Comparison of ENCODE assay signal across 13 mouse cellular contexts in the genomic region with DNA sequence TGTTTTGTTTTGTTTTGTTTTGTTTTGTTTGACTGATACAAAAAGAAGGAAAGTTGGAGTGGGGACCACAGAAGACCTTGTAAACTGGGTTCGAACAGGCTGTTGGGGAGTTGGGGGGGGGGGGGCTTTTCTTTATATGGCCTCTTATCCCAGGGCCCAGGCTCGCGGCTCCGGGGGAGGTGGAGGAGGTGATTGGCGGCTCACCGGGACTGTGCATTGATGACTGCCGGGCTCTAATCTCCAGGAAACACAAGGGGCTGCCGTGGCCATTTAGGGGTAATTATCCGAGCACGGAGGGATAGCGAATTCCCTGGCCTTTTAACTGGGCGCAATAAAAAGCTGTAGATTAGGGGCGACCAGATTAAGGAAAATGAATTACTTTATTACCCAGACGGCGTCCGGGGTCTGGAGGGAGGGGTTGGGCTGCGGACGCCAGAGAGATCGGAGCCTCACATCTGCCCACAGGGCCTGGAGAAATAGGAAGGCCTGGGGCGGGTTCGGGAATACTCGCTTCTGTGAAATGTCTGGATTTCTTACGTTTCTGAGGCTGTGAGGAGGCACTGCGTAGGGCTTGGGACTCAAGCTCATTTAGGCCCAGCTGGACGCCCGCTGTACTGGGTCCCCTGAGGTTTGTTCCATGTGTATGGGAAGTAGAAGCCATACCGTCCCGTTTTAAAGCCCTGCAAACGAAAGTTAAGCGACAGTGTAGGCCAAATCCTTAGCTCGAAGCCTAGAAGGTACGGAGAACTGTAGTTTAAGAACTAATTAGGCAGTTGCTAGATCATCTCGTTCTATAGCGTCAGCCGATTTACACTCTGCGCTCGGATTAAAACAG. TPM values are rescaled to one million over a fixed set of nuclear protein-coding genes. Genes with fewer than 3 reads are reported as not detected.
DNase-seq lines count a peak whose midpoint lies in the region; ATAC-seq and TF ChIP-seq lines count a peak whose summit lies in the region.
"Had no signal": no experiment of that assay in that cellular context is flagged by ENCODE, and none has a peak within 500 bp of the region (broad histone marks: within the 10 kb centered on the region; RNA-seq: fewer than 3 reads in every experiment).

No protein-coding gene starts in this region.

- no peaks in the 10 kb centered on the region for H3K36me3 ChIP-seq in heart, embryonic 13.5 days
- no peaks in the 10 kb centered on the region for H3K36me3 ChIP-seq in embryonic facial prominence, embryonic 14.5 days (ENCODE audit: control insufficient read depth, insufficient read depth, low read length)
- peaks cover 3% of the 10 kb centered on the region; the same call in 1 of the 2 replicates for H3K36me3 ChIP-seq in limb, embryonic 13.5 days

- peak overlapping the region; percentile 46 for H3K4me2 ChIP-seq in heart, embryonic 13.5 days
- peak overlapping the region; percentile 78 for H3K4me2 ChIP-seq in embryonic facial prominence, embryonic 14.5 days (ENCODE audit: low read depth, low read length)
- H3K4me2 ChIP-seq in limb, embryonic 13.5 days (replicated peaks): peak overlapping the region; percentile 83

- TF ChIP-seq POLR2A in brain, embryonic 14.5 days (IDR thresholded peaks at IDR 0.05; ENCODE audit: borderline replicate concordance, extremely low read depth, insufficient read depth, insufficient read length, poor library complexity, severe bottlenecking): no peak

- WGBS in heart, embryonic 13.5 days: 2% methylated on average over 37 of the region's 37 CpGs
- 3% methylated on average over 37 of the region's 37 CpGs for WGBS in embryonic facial prominence, embryonic 14.5 days
- WGBS in limb, embryonic 13.5 days: 2% methylated on average over 37 of the region's 37 CpGs

- H3K4me1 ChIP-seq in heart, embryonic 13.5 days: peaks cover 27% of the 10 kb centered on the region
- peaks cover 14% of the 10 kb centered on the region for H3K4me1 ChIP-seq in embryonic facial prominence, embryonic 14.5 days (ENCODE audit: control insufficient read depth, insufficient read depth, low read length)
- peaks cover 54% of the 10 kb centered on the region for H3K4me1 ChIP-seq in limb, embryonic 13.5 days

- intact Hi-C loops in heart, postnatal 25 days (cut with DNase I): loop anchor here (10.0 kb wide), 1 partner anchor 389 kb away; no protein-coding TSS in a partner anchor

- DNase-seq in heart, postnatal 25 days (ENCODE audit: low spot score): no peak
- peak; percentile 58 for DNase-seq in brain, embryonic 14.5 days (ENCODE audit: low read depth)
- no peak for DNase-seq in embryonic facial prominence, embryonic 14.5 days (ENCODE audit: low spot score)
- no peak for DNase-seq in cerebellum, adult 18-20 months
- no peak for DNase-seq in right cerebral cortex, postnatal 4 days
- no peak for DNase-seq in cerebellum, postnatal 4 days (ENCODE audit: low spot score in 2 of 2)
- DNase-seq: adrenal gland, postnatal 14 days; cerebellum, adult 9-11 months; kidney, postnatal 25 days; left cerebral cortex, postnatal 4 days; lung, postnatal 14 days had no signal

- H3K27ac ChIP-seq in heart, embryonic 13.5 days (replicated peaks): no peak overlapping the region
- peak overlapping the region; percentile 82 for H3K27ac ChIP-seq in embryonic facial prominence, embryonic 14.5 days (replicated peaks; ENCODE audit: low read depth, low read length)
- peak overlapping the region; percentile 79 for H3K27ac ChIP-seq in limb, embryonic 13.5 days

- H3K9me3 ChIP-seq in heart, embryonic 13.5 days: no peaks in the 10 kb centered on the region
- peaks cover 5% of the 10 kb centered on the region; the same call in 1 of the 2 replicates for H3K9me3 ChIP-seq in embryonic facial prominence, embryonic 14.5 days (ENCODE audit: control insufficient read depth, low read length)
- H3K9me3 ChIP-seq in limb, embryonic 13.5 days: peaks cover 3% of the 10 kb centered on the region; the same call in 1 of the 2 replicates

- H3K9ac ChIP-seq in heart, embryonic 13.5 days: no peak overlapping the region
- H3K9ac ChIP-seq in embryonic facial prominence, embryonic 14.5 days (ENCODE audit: low read depth, low read length): peak overlapping the region; percentile 92
- H3K9ac ChIP-seq in limb, embryonic 13.5 days: peak overlapping the region; percentile 92

- H3K4me3 ChIP-seq in heart, embryonic 13.5 days: 0 out of 2 replicates have a peak overlapping the region, but pooled peaks have one; percentile 1
- H3K4me3 ChIP-seq in embryonic facial prominence, embryonic 14.5 days (ENCODE audit: low read depth, low read length): peak overlapping the region; percentile 68
- H3K4me3 ChIP-seq in limb, embryonic 13.5 days: peak overlapping the region; percentile 70

- no peak for TF ChIP-seq CTCF in brain, embryonic 14.5 days (IDR thresholded peaks at IDR 0.05; ENCODE audit: borderline replicate concordance, extremely low read depth, insufficient read depth, insufficient read length)

- no peak for ATAC-seq in heart, embryonic 13.5 days (ENCODE audit: extremely low read depth, insufficient number of reproducible peaks, low FRiP score, low TSS enrichment)
- ATAC-seq in embryonic facial prominence, embryonic 14.5 days (ENCODE audit: low read depth): no peak
- ATAC-seq in limb, embryonic 13.5 days (ENCODE audit: low FRiP score, low read depth): no peak

- H3K27me3 ChIP-seq in heart, embryonic 13.5 days (replicated peaks): peaks cover 99% of the 10 kb centered on the region
- peaks cover 84% of the 10 kb centered on the region for H3K27me3 ChIP-seq in embryonic facial prominence, embryonic 14.5 days (replicated peaks; ENCODE audit: control insufficient read depth, insufficient read depth, low read length)
- H3K27me3 ChIP-seq in limb, embryonic 13.5 days: peaks cover 86% of the 10 kb centered on the region

RNA-seq across cellular contexts. Expression of a gene that starts 1.4 kb away (rescaled TPM):
- polyA plus RNA-seq in heart, embryonic 13.5 days (2015; fragmentation: Nextera tagmentation; extraction: Ambion mirVana): 8.6 and 10.3 TPM in 2 replicates
- 1 to 10 TPM; 4.0 to 5.1 TPM for total RNA-seq in heart, postnatal 25 days (2021)
- polyA plus RNA-seq in brain, embryonic 14.5 days (2012; rRNA removed): 12.4 and 17.0 TPM in 2 replicates
- 73.2 and 82.9 TPM in 2 replicates for polyA plus RNA-seq in embryonic facial prominence, embryonic 14.5 days (2014; fragmentation: Nextera tagmentation; extraction: Ambion mirVana)
- polyA plus RNA-seq in limb, embryonic 13.5 days (2015; fragmentation: Nextera tagmentation; extraction: Ambion mirVana): 272 and 338 TPM in 2 replicates

Comparison
In these comparisons a context has a peak if more than half of its experiments do, and no peak if none do; other contexts are left out.
1. H3K4me3 ChIP-seq: peak in every context shown above with its lines; median percentile 70 in limb, embryonic 13.5 days; 68 in embryonic facial prominence, embryonic 14.5 days; 1 in heart, embryonic 13.5 days.